ENCODE assay signal across 25 mouse cellular contexts in genomic region chr7:110790878-110791277, GRCm38 (mm10). TPM values are rescaled to one million over a fixed set of nuclear protein-coding genes. Genes with fewer than 3 reads are reported as not detected.
DNase-seq lines count a peak whose midpoint lies in the region; ATAC-seq and TF ChIP-seq lines count a peak whose summit lies in the region.
"Had no signal": no experiment of that assay in that cellular context is flagged by ENCODE, and none has a peak within 500 bp of the region (broad histone marks: within the 10 kb centered on the region; RNA-seq: fewer than 3 reads in every experiment).

No protein-coding gene starts in this region.

- H3K4me3 ChIP-seq in lung, embryonic 14.5 days (ENCODE audit: low read depth, low read length): no peak overlapping the region
- H3K4me3 ChIP-seq in kidney, embryonic 14.5 days (ENCODE audit: low read length): no peak overlapping the region
- H3K4me3 ChIP-seq in kidney, postnatal 0 days (replicated peaks; ENCODE audit: low read depth, low read length): no peak overlapping the region
- H3K4me3 ChIP-seq: embryonic facial prominence, embryonic 10.5 days; forebrain, embryonic 15.5 days; heart, embryonic 13.5 days; layer of hippocampus, adult 2 months; limb, embryonic 10.5 days; liver, embryonic 15.5 days; megakaryocyte, embryonic 14.5 days; midbrain, embryonic 13.5 days; neural tube, embryonic 12.5 days had no signal

- no peak overlapping the region for H3K4me2 ChIP-seq in lung, embryonic 14.5 days
- H3K4me2 ChIP-seq in kidney, embryonic 14.5 days (replicated peaks; ENCODE audit: low read depth, low read length): no peak overlapping the region
- H3K4me2 ChIP-seq in kidney, postnatal 0 days (ENCODE audit: low read length): no peak overlapping the region
- H3K4me2 ChIP-seq: forebrain, embryonic 15.5 days; heart, embryonic 13.5 days; liver, embryonic 15.5 days; midbrain, embryonic 13.5 days; neural tube, embryonic 12.5 days had no signal

- DNase-seq in lung, embryonic 14.5 days: peak; percentile 61
- no peak for DNase-seq in lung, postnatal 10 days
- DNase-seq in kidney, postnatal 0 days (ENCODE audit: low spot score): peak; percentile 62
- peak; percentile 37 for DNase-seq in ovary, postnatal 36 days (ENCODE audit: low spot score)
- no peak for DNase-seq in cerebellum, postnatal 14 days
- DNase-seq in embryo, embryonic 10.5 days (ENCODE audit: low spot score): no peak
- DNase-seq: adrenal gland, postnatal 36 days; cerebellum, adult 9-10 months; gastrocnemius, postnatal 14 days; heart, adult 18-20 months; heart, postnatal 14 days; liver; lung, postnatal 36 days; thymus, adult 2 months had no signal

- no peaks in the 10 kb centered on the region for H3K27me3 ChIP-seq in lung, embryonic 14.5 days (ENCODE audit: insufficient read depth, low read length)
- H3K27me3 ChIP-seq in kidney, embryonic 14.5 days (ENCODE audit: control insufficient read depth, insufficient read depth, low read length): no peaks in the 10 kb centered on the region
- no peaks in the 10 kb centered on the region for H3K27me3 ChIP-seq in kidney, postnatal 0 days (ENCODE audit: insufficient read depth, low read length)
- H3K27me3 ChIP-seq: forebrain, embryonic 15.5 days; heart, embryonic 13.5 days; liver, embryonic 15.5 days; midbrain, embryonic 13.5 days; neural tube, embryonic 12.5 days had no signal

- H3K9me3 ChIP-seq in lung, embryonic 14.5 days (ENCODE audit: low read depth, low read length): no peaks in the 10 kb centered on the region
- no peaks in the 10 kb centered on the region for H3K9me3 ChIP-seq in kidney, embryonic 14.5 days (ENCODE audit: control insufficient read depth, low read length)
- no peaks in the 10 kb centered on the region for H3K9me3 ChIP-seq in kidney, postnatal 0 days (replicated peaks; ENCODE audit: low read length)
- H3K9me3 ChIP-seq: embryonic facial prominence, embryonic 10.5 days; forebrain, embryonic 15.5 days; heart, embryonic 13.5 days; limb, embryonic 10.5 days; liver, embryonic 15.5 days; megakaryocyte, embryonic 14.5 days; midbrain, embryonic 13.5 days; neural tube, embryonic 12.5 days had no signal

- no peaks in the 10 kb centered on the region for H3K36me3 ChIP-seq in lung, embryonic 14.5 days (ENCODE audit: insufficient read depth)
- H3K36me3 ChIP-seq in kidney, embryonic 14.5 days (ENCODE audit: control insufficient read depth, insufficient read depth, low read length): no peaks in the 10 kb centered on the region
- H3K36me3 ChIP-seq in kidney, postnatal 0 days (ENCODE audit: insufficient read depth, low read length): peaks cover 6% of the 10 kb centered on the region; the same call in 1 of the 2 replicates
- H3K36me3 ChIP-seq: embryonic facial prominence, embryonic 10.5 days; forebrain, embryonic 15.5 days; heart, embryonic 13.5 days; limb, embryonic 10.5 days; midbrain, embryonic 13.5 days; neural tube, embryonic 12.5 days had no signal

- no peak overlapping the region for H3K27ac ChIP-seq in lung, embryonic 14.5 days (ENCODE audit: low read depth)
- H3K27ac ChIP-seq in kidney, embryonic 14.5 days (ENCODE audit: low read depth, low read length): no peak overlapping the region
- H3K27ac ChIP-seq in kidney, postnatal 0 days: no peak overlapping the region
- H3K27ac ChIP-seq: embryonic facial prominence, embryonic 10.5 days; forebrain, embryonic 15.5 days; heart, embryonic 13.5 days; layer of hippocampus, adult 2 months; limb, embryonic 10.5 days; liver, embryonic 15.5 days; midbrain, embryonic 13.5 days; neural tube, embryonic 12.5 days had no signal

- no peak overlapping the region for H3K9ac ChIP-seq in lung, embryonic 14.5 days
- no peak overlapping the region for H3K9ac ChIP-seq in kidney, embryonic 14.5 days (ENCODE audit: low read depth, low read length)
- no peak overlapping the region for H3K9ac ChIP-seq in kidney, postnatal 0 days (ENCODE audit: low read depth, low read length)
- H3K9ac ChIP-seq: forebrain, embryonic 15.5 days; heart, embryonic 13.5 days; liver, embryonic 15.5 days; midbrain, embryonic 13.5 days; neural tube, embryonic 12.5 days had no signal

- WGBS in lung, embryonic 14.5 days: 59% methylated on average over 8 of the region's 8 CpGs
- WGBS in kidney, embryonic 14.5 days: 48% methylated on average over 8 of the region's 8 CpGs
- 50% methylated on average over 8 of the region's 8 CpGs for WGBS in kidney, postnatal 0 days

- peak; percentile 52; the same call in 1 of the 2 replicates for ATAC-seq in lung, embryonic 14.5 days (ENCODE audit: insufficient read depth)
- ATAC-seq in kidney, embryonic 14.5 days (ENCODE audit: low FRiP score, low TSS enrichment): peak; percentile 35; the same call in 1 of the 2 replicates
- no peak for ATAC-seq in kidney, postnatal 0 days (replicated peaks; ENCODE audit: low FRiP score, low read depth)
- ATAC-seq: forebrain, embryonic 15.5 days; intestine, postnatal 0 days; midbrain, embryonic 13.5 days had no signal

- no peak for TF ChIP-seq CTCF in lung, embryonic 14.5 days (IDR thresholded peaks at IDR 0.05; ENCODE audit: low read depth)
- TF ChIP-seq CTCF in kidney, postnatal 0 days (IDR thresholded peaks at IDR 0.05; ENCODE audit: low read depth): no peak

- 0 out of 2 replicates have a peak, but pooled peaks cover 3% of the 10 kb centered on the region for H3K4me1 ChIP-seq in lung, embryonic 14.5 days (ENCODE audit: insufficient read depth)
- H3K4me1 ChIP-seq in kidney, embryonic 14.5 days (ENCODE audit: control insufficient read depth, insufficient read depth, low read length): peaks cover 9% of the 10 kb centered on the region; the same call in 1 of the 2 replicates
- H3K4me1 ChIP-seq in kidney, postnatal 0 days (replicated peaks; ENCODE audit: insufficient read depth, low read length): peaks cover 24% of the 10 kb centered on the region
- H3K4me1 ChIP-seq: forebrain, embryonic 15.5 days; midbrain, embryonic 13.5 days; neural tube, embryonic 12.5 days had no signal

RNA-seq across cellular contexts. Expression of gene Ampd3, which starts 22.9 kb away (rescaled TPM):
- 1.4 and 2.6 TPM in 2 replicates for polyA plus RNA-seq in lung, embryonic 14.5 days (2014; fragmentation: Nextera tagmentation; extraction: Ambion mirVana)
- polyA plus RNA-seq in kidney, embryonic 14.5 days (2014; fragmentation: Nextera tagmentation; extraction: Ambion mirVana): 3.2 and 4.5 TPM in 2 replicates
- 12.7 and 16.3 TPM in 2 replicates for polyA plus RNA-seq in kidney, postnatal 0 days (2015; fragmentation: Nextera tagmentation; extraction: Ambion mirVana)

RNA-seq across cellular contexts. Expression of gene Rnf141, which starts 53.4 kb away (rescaled TPM):
- 37.1 and 39.1 TPM in 2 replicates for polyA plus RNA-seq in lung, embryonic 14.5 days (2014; fragmentation: Nextera tagmentation; extraction: Ambion mirVana)
- polyA plus RNA-seq in kidney, embryonic 14.5 days (2014; fragmentation: Nextera tagmentation; extraction: Ambion mirVana): 21.3 and 27.1 TPM in 2 replicates
- 17.7 and 20.1 TPM in 2 replicates for polyA plus RNA-seq in kidney, postnatal 0 days (2015; fragmentation: Nextera tagmentation; extraction: Ambion mirVana)

Comparison
In these comparisons a context has a peak if more than half of its experiments do, and no peak if none do; other contexts are left out.
1. DNase-seq: peak in lung, embryonic 14.5 days (single experiment), kidney, postnatal 0 days (single experiment) and ovary, postnatal 36 days (single experiment); none in lung, postnatal 10 days (single experiment), cerebellum, postnatal 14 days (0 of 2) and embryo, embryonic 10.5 days (single experiment).